Comparison of ENCODE assay signal across 15 mouse cellular contexts in genomic region chr14:20158727-20159681, GRCm38 (mm10). TPM values are rescaled to one million over a fixed set of nuclear protein-coding genes. Genes with fewer than 3 reads are reported as not detected.
DNase-seq lines count a peak whose midpoint lies in the region; ATAC-seq and TF ChIP-seq lines count a peak whose summit lies in the region.
"Had no signal": no experiment of that assay in that cellular context is flagged by ENCODE, and none has a peak within 500 bp of the region (broad histone marks: within the 10 kb centered on the region; RNA-seq: fewer than 3 reads in every experiment).

No protein-coding gene starts in this region.

- TF ChIP-seq CTCF in lung, embryonic 14.5 days (IDR thresholded peaks at IDR 0.05; ENCODE audit: low read depth) = no peak

- H3K27me3 ChIP-seq in lung, embryonic 14.5 days (ENCODE audit: insufficient read depth, low read length) = no peaks in the 10 kb centered on the region
- H3K27me3 ChIP-seq in intestine, embryonic 16.5 days (replicated peaks; ENCODE audit: control insufficient read depth, insufficient read depth, low read length) = no peaks in the 10 kb centered on the region
- no peaks in the 10 kb centered on the region for H3K27me3 ChIP-seq in kidney, embryonic 15.5 days
- H3K27me3 ChIP-seq: CH12.LX; embryonic facial prominence, embryonic 12.5 days; forebrain, embryonic 13.5 days; heart, embryonic 15.5 days had no signal

- H3K9me3 ChIP-seq in lung, embryonic 14.5 days (ENCODE audit: low read depth, low read length) = no peaks in the 10 kb centered on the region
- no peaks in the 10 kb centered on the region for H3K9me3 ChIP-seq in intestine, embryonic 16.5 days (ENCODE audit: control insufficient read depth, low read length)
- no peaks in the 10 kb centered on the region for H3K9me3 ChIP-seq in kidney, embryonic 15.5 days (replicated peaks)
- H3K9me3 ChIP-seq: embryonic facial prominence, embryonic 12.5 days; forebrain, embryonic 13.5 days; heart, embryonic 15.5 days had no signal

- no peak overlapping the region for H3K9ac ChIP-seq in lung, embryonic 14.5 days
- 0 out of 2 replicates have a peak overlapping the region, but pooled peaks have one; percentile 9 for H3K9ac ChIP-seq in intestine, embryonic 16.5 days (ENCODE audit: low read depth, low read length)
- H3K9ac ChIP-seq in kidney, embryonic 15.5 days = no peak overlapping the region
- H3K9ac ChIP-seq: embryonic facial prominence, embryonic 12.5 days; forebrain, embryonic 13.5 days; heart, embryonic 15.5 days had no signal

- H3K4me3 ChIP-seq in lung, embryonic 14.5 days (ENCODE audit: low read depth, low read length) = no peak overlapping the region
- H3K4me3 ChIP-seq in intestine, embryonic 16.5 days (ENCODE audit: low read length) = no peak overlapping the region
- no peak overlapping the region for H3K4me3 ChIP-seq in kidney, embryonic 15.5 days (replicated peaks)
- H3K4me3 ChIP-seq: embryonic facial prominence, embryonic 12.5 days; forebrain, embryonic 13.5 days; gastrocnemius, adult 2 months; heart, embryonic 15.5 days had no signal

- no peaks in the 10 kb centered on the region for H3K36me3 ChIP-seq in lung, embryonic 14.5 days (ENCODE audit: insufficient read depth)
- H3K36me3 ChIP-seq in intestine, embryonic 16.5 days (ENCODE audit: control insufficient read depth, insufficient read depth, low read length) = no peaks in the 10 kb centered on the region
- no peaks in the 10 kb centered on the region for H3K36me3 ChIP-seq in kidney, embryonic 15.5 days
- H3K36me3 ChIP-seq: embryonic facial prominence, embryonic 12.5 days; heart, embryonic 15.5 days had no signal

- intact Hi-C loops in gastrocnemius, postnatal 14 days (cut with DNase I; ENCODE audit: low total_unique reads) = no loop called here

- H3K4me1 ChIP-seq in lung, embryonic 14.5 days (ENCODE audit: insufficient read depth) = peaks cover 11% of the 10 kb centered on the region
- peaks cover 40% of the 10 kb centered on the region for H3K4me1 ChIP-seq in intestine, embryonic 16.5 days (ENCODE audit: control insufficient read depth, insufficient read depth, low read length)
- H3K4me1 ChIP-seq in kidney, embryonic 15.5 days = peaks cover 87% of the 10 kb centered on the region

- WGBS in lung, embryonic 14.5 days = 41% methylated on average over 8 of the region's 8 CpGs
- WGBS in intestine, embryonic 16.5 days = 37% methylated on average over 8 of the region's 8 CpGs
- WGBS in kidney, embryonic 15.5 days = 25% methylated on average over 8 of the region's 8 CpGs

- no peak overlapping the region for H3K4me2 ChIP-seq in lung, embryonic 14.5 days
- H3K4me2 ChIP-seq in intestine, embryonic 16.5 days (ENCODE audit: low read depth, low read length) = no peak overlapping the region
- peak overlapping the region; percentile 12 for H3K4me2 ChIP-seq in kidney, embryonic 15.5 days
- H3K4me2 ChIP-seq: embryonic facial prominence, embryonic 12.5 days; forebrain, embryonic 13.5 days; heart, embryonic 15.5 days had no signal

- H3K27ac ChIP-seq in lung, embryonic 14.5 days (ENCODE audit: low read depth) = no peak overlapping the region
- H3K27ac ChIP-seq in intestine, embryonic 16.5 days (ENCODE audit: low read length) = peak overlapping the region; percentile 45; the same call in 1 of the 2 replicates
- H3K27ac ChIP-seq in kidney, embryonic 15.5 days = peak overlapping the region; percentile 79
- H3K27ac ChIP-seq: embryonic facial prominence, embryonic 12.5 days; forebrain, embryonic 13.5 days; gastrocnemius, adult 2 months; heart, embryonic 15.5 days had no signal

- ATAC-seq in lung, embryonic 14.5 days (ENCODE audit: insufficient read depth) = peak; percentile 75; the same call in 1 of the 2 replicates
- ATAC-seq in intestine, embryonic 16.5 days = peak; percentile 57
- peak; percentile 87 for ATAC-seq in kidney, embryonic 15.5 days (replicated peaks; ENCODE audit: low FRiP score)
- ATAC-seq: forebrain, embryonic 13.5 days had no signal

- peak; percentile 70 for DNase-seq in lung, embryonic 14.5 days
- DNase-seq in lung, adult 18-20 months = no peak
- peak; percentile 17 for DNase-seq in lung, postnatal 25 days (ENCODE audit: low spot score)
- no peak for DNase-seq in right cerebral cortex, postnatal 10 days (ENCODE audit: low spot score in 2 of 2)
- no peak for DNase-seq in urinary bladder, postnatal 25 days (ENCODE audit: low spot score)
- DNase-seq in gastrocnemius, postnatal 14 days = no peak
- DNase-seq: cerebellum, adult 8-10 months; gastrocnemius, adult 2 months; right cerebral cortex, postnatal 25 days had no signal

RNA-seq across cellular contexts. Expression of gene Saysd1, which starts 20.7 kb away (rescaled TPM):
- polyA plus RNA-seq in lung, embryonic 14.5 days (2014; fragmentation: Nextera tagmentation; extraction: Ambion mirVana) = 12.7 and 13.5 TPM in 2 replicates
- polyA plus RNA-seq in intestine, embryonic 16.5 days (2015; fragmentation: Nextera tagmentation; extraction: Ambion mirVana) = 20.2 and 21.5 TPM in 2 replicates
- 11.1 and 12.3 TPM in 2 replicates for polyA plus RNA-seq in kidney, embryonic 15.5 days (2015; fragmentation: Nextera tagmentation; extraction: Ambion mirVana)
- total RNA-seq in gastrocnemius, postnatal 14 days (2021) = 1 to 10 TPM; 1.7 to 1.8 TPM

RNA-seq across cellular contexts. Expression of gene Kcnk5, which starts 22.6 kb away (rescaled TPM):
- polyA plus RNA-seq in lung, embryonic 14.5 days (2014; fragmentation: Nextera tagmentation; extraction: Ambion mirVana) = 9.3 and 10.7 TPM in 2 replicates
- polyA plus RNA-seq in intestine, embryonic 16.5 days (2015; fragmentation: Nextera tagmentation; extraction: Ambion mirVana) = 10.7 and 10.9 TPM in 2 replicates
- 15.8 and 17.3 TPM in 2 replicates for polyA plus RNA-seq in kidney, embryonic 15.5 days (2015; fragmentation: Nextera tagmentation; extraction: Ambion mirVana)
- total RNA-seq in gastrocnemius, postnatal 14 days (2021) = 1 to 10 TPM in 1 of 2 experiments, under 1 TPM in 1; 0.53 to 1.1 TPM

Comparison
In these comparisons a context has a peak if more than half of its experiments do, and no peak if none do; other contexts are left out.
1. DNase-seq: peak in lung, embryonic 14.5 days (single experiment) and lung, postnatal 25 days (single experiment); none in lung, adult 18-20 months (0 of 2), right cerebral cortex, postnatal 10 days (0 of 2), urinary bladder, postnatal 25 days (single experiment) and gastrocnemius, postnatal 14 days (single experiment).
2. Peak in every context shown above with its lines, with median percentiles within 50 percentile points of each other: ATAC-seq.